Mouse (Mus musculus) effector memory CD4-positive, alpha-beta T cell, adult 5 months (primary cell): ENCODE data around the gene Apex1. TPM values are rescaled to one million over a fixed set of nuclear protein-coding genes. Genes with fewer than 3 reads are reported as not detected.

Source experiments
- polyA plus RNA-seq: library from polyadenylated mRNA; unstranded; fragments of 100-300 nt; shearing (Covaris generic); gene quantifications from one replicate; pipeline ENCODE4 v1.2.1, GENCODE M21; 2017

The Apex1 gene
- polyA plus RNA-seq: 33.7 TPM

GRCm38 (mm10) chr14:50924281-50925064 is at the start of gene Apex1, which contains the start of gene Osgep:
TSS of gene Apex1 (plus strand) at chr14:50924968.
TSS of gene Osgep (minus strand) at chr14:50924893.

GRCm38 (mm10) chr14:50897374-50897765 is 27.4 kb upstream of the Apex1 start, which contains the start of gene Klhl33:
TSS of gene Klhl33 (minus strand) at chr14:50897507.

GRCm38 (mm10) chr14:50930754-50931492 is 6.2 kb downstream of the Apex1 start, which contains the start of the genes Pip4p1 and Pnp:
TSS of gene Pip4p1 (minus strand) at chr14:50930856.
TSS of gene Pnp (plus strand) at chr14:50931082.

GRCm38 (mm10) chr14:50943932-50944667 is 19.3 kb downstream of the Apex1 start, which contains the start of gene Gm49342:
TSS of gene Gm49342 (plus strand) at chr14:50944517.

GRCm38 (mm10) chr14:50955942-50956508 is 31.3 kb downstream of the Apex1 start, which contains the start of gene Pnp2:
TSS of gene Pnp2 (plus strand) at chr14:50955992.

Other genes with a start within 250 kb of the Apex1 start
- gene Olfr747, start 231.8 kb upstream of the Apex1 start, polyA plus RNA-seq: not detected
- 0.14 TPM for gene Olfr748, start 217.6 kb upstream of the Apex1 start, polyA plus RNA-seq
- gene Olfr749, start 179.9 kb upstream of the Apex1 start, polyA plus RNA-seq: 0.37 TPM
- gene Ttc5, start 139.4 kb upstream of the Apex1 start, polyA plus RNA-seq: 67.1 TPM
- not detected for gene Ccnb1ip1, start 117.2 kb upstream of the Apex1 start, polyA plus RNA-seq
- 49.1 TPM for gene Parp2, start 117.1 kb upstream of the Apex1 start, polyA plus RNA-seq
- 12.7 TPM for gene Tep1, start 54.4 kb upstream of the Apex1 start, polyA plus RNA-seq
- gene Klhl33, start 27.5 kb upstream of the Apex1 start, polyA plus RNA-seq: 0.15 TPM
- 86.7 TPM for gene Osgep, start 75 bp upstream of the Apex1 start, polyA plus RNA-seq
- gene Pip4p1, start 5.9 kb downstream of the Apex1 start, polyA plus RNA-seq: 126 TPM
- 34.9 TPM for gene Pnp, start 6.1 kb downstream of the Apex1 start, polyA plus RNA-seq
- not detected for gene Gm49342, start 19.5 kb downstream of the Apex1 start, polyA plus RNA-seq
- not detected for gene Pnp2, start 31.0 kb downstream of the Apex1 start, polyA plus RNA-seq
- not detected for gene Rnase10, start 82.8 kb downstream of the Apex1 start, polyA plus RNA-seq
- not detected for gene Rnase9, start 116.9 kb downstream of the Apex1 start, polyA plus RNA-seq
- not detected for gene Rnase11, start 125.2 kb downstream of the Apex1 start, polyA plus RNA-seq
- not detected for gene Rnase12, start 132.7 kb downstream of the Apex1 start, polyA plus RNA-seq
- 0.11 TPM for gene Olfr750, start 149.5 kb downstream of the Apex1 start, polyA plus RNA-seq
- gene Rnase4, start 166.1 kb downstream of the Apex1 start, polyA plus RNA-seq: 7.6 TPM
- gene Ang, start 166.2 kb downstream of the Apex1 start, polyA plus RNA-seq: 2.7 TPM
- gene Eddm3b, start 189.5 kb downstream of the Apex1 start, polyA plus RNA-seq: not detected
- gene Rnase6, start 198.9 kb downstream of the Apex1 start, polyA plus RNA-seq: 0.96 TPM
- gene Rnase1, start 221.8 kb downstream of the Apex1 start, polyA plus RNA-seq: not detected
- not detected for gene Rnase2b, start 237.3 kb downstream of the Apex1 start, polyA plus RNA-seq